Mouse (Mus musculus) testis, adult 2 months (tissue): ENCODE data around the gene G6pc.

Source experiments
- CTCF ChIP-seq: fragments of 200-500 bp; IDR thresholded peaks from 2 replicates; pipeline ENCODE4 v1.5.1; 2012; ENCODE audit warnings: low read depth, mild to moderate bottlenecking, inconsistent platforms, low read length, moderate library complexity; ENCODE audit not compliant: control insufficient read depth, insufficient read depth, insufficient replicate concordance
- POLR2A ChIP-seq: fragments of 200-500 bp; IDR thresholded peaks from 2 replicates; pipeline ENCODE4 v1.6.1; 2012; ENCODE audit warnings: low read depth, mild to moderate bottlenecking, inconsistent platforms, low read length, moderate library complexity; ENCODE audit not compliant: control insufficient read depth

DNA sequence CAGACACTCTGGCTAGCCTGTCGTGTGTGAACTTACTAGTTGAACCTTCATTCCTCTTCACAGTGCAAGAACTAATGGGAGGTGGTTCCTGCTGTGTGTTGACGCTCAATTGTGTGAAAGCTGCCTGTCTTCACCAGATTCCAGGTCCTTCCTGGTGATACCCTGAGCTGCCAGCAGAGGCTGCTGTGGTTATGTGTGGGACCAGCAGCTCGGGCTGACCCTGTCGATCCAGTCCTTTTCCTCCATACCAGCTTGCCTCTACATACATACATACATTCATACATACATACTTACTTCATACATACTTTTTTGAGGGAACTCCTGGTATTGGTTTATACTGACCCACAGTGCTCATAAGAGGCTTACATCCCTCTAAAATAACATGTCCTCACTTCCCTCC, 43.8 kb upstream of the G6pc start:
- no peak for TF ChIP-seq POLR2A
- TF ChIP-seq CTCF: peak; percentile 79; the same call in 1 of the 2 replicates
